Mouse (Mus musculus): ENCODE results near the gene Theg. TPM values are rescaled to one million over a fixed set of nuclear protein-coding genes. Genes with fewer than 3 reads are reported as not detected.

The Theg gene
- polyA plus RNA-seq, 1 experiment from 2014 or later, result not detected

GRCm38 (mm10) chr10:79573611-79574010 is 13.5 kb downstream of the Theg start:
- Histone ChIP-seq H3K27me3 (ENCODE audit: insufficient read depth, low read length) (no peaks in the 10 kb centered on the region), H3K36me3 (ENCODE audit: insufficient read depth, low read length) (no peaks in the 10 kb centered on the region), H3K9ac (replicated peaks; ENCODE audit: low read length) (no peak overlapping the region), H3K4me1 (ENCODE audit: insufficient read depth, low read length) (no peaks in the 10 kb centered on the region), H3K27ac (ENCODE audit: low read length) (no peak overlapping the region), H3K9me3 (ENCODE audit: low read length) (no peaks in the 10 kb centered on the region), H3K4me3 (ENCODE audit: low read length) (no peak overlapping the region), H3K4me2 (replicated peaks; ENCODE audit: low read depth, low read length) (no peak overlapping the region)
- WGBS, result 93% methylated on average over 6 of the region's 6 CpGs
- ATAC-seq (ENCODE audit: low FRiP score, low TSS enrichment), result no peak

GRCm38 (mm10) chr10:79571314-79571713 is 15.8 kb downstream of the Theg start:
- Histone ChIP-seq H3K4me2 (replicated peaks; ENCODE audit: low read depth, low read length) (no peak overlapping the region), H3K27me3 (ENCODE audit: insufficient read depth, low read length) (no peaks in the 10 kb centered on the region), H3K4me3 (ENCODE audit: low read length) (no peak overlapping the region), H3K36me3 (ENCODE audit: insufficient read depth, low read length) (no peaks in the 10 kb centered on the region), H3K4me1 (ENCODE audit: insufficient read depth, low read length) (no peaks in the 10 kb centered on the region), H3K27ac (ENCODE audit: low read length) (no peak overlapping the region), H3K9ac (replicated peaks; ENCODE audit: low read length) (no peak overlapping the region), H3K9me3 (ENCODE audit: low read length) (no peaks in the 10 kb centered on the region)
- no peak for ATAC-seq (ENCODE audit: low FRiP score, low TSS enrichment)
- WGBS, result 94% methylated on average over 2 of the region's 2 CpGs

GRCm38 (mm10) chr10:79569921-79570320 is 17.2 kb downstream of the Theg start:
- WGBS, result 88% methylated on average over 5 of the region's 5 CpGs
- Histone ChIP-seq H3K4me2 (replicated peaks; ENCODE audit: low read depth, low read length) (no peak overlapping the region), H3K4me1 (ENCODE audit: insufficient read depth, low read length) (no peaks in the 10 kb centered on the region), H3K4me3 (ENCODE audit: low read length) (no peak overlapping the region), H3K36me3 (ENCODE audit: insufficient read depth, low read length) (no peaks in the 10 kb centered on the region), H3K27me3 (ENCODE audit: insufficient read depth, low read length) (no peaks in the 10 kb centered on the region), H3K9me3 (ENCODE audit: low read length) (peaks cover 2% of the 10 kb centered on the region; the same call in 1 of the 2 replicates), H3K9ac (replicated peaks; ENCODE audit: low read length) (no peak overlapping the region), H3K27ac (ENCODE audit: low read length) (no peak overlapping the region)
- ATAC-seq (ENCODE audit: low FRiP score, low TSS enrichment), result no peak

- no peak overlapping the region for H3K4me3 ChIP-seq (ENCODE audit: low read length)
- no peak overlapping the region for H3K27ac ChIP-seq (ENCODE audit: low read length)
- 90% methylated on average over 2 of the region's 2 CpGs for WGBS
- no peak for ATAC-seq (ENCODE audit: low FRiP score, low TSS enrichment)
- no peaks in the 10 kb centered on the region for H3K27me3 ChIP-seq (ENCODE audit: insufficient read depth, low read length)
- H3K36me3 ChIP-seq (ENCODE audit: insufficient read depth, low read length), result no peaks in the 10 kb centered on the region
- peaks cover 5% of the 10 kb centered on the region; the same call in 1 of the 2 replicates for H3K4me1 ChIP-seq (ENCODE audit: insufficient read depth, low read length)
- H3K9ac ChIP-seq (replicated peaks; ENCODE audit: low read length), result no peak overlapping the region
- H3K4me2 ChIP-seq (replicated peaks; ENCODE audit: low read depth, low read length), result no peak overlapping the region
- 0 out of 2 replicates have a peak, but pooled peaks cover 5% of the 10 kb centered on the region for H3K9me3 ChIP-seq (ENCODE audit: low read length)
These were observed 27.4 kb downstream of the Theg start for GRCm38 (mm10) chr10:79559716-79560115.

GRCm38 (mm10) chr10:79557496-79557895 is 29.6 kb downstream of the Theg start:
- Histone ChIP-seq H3K9ac (replicated peaks; ENCODE audit: low read length) (no peak overlapping the region), H3K4me3 (ENCODE audit: low read length) (no peak overlapping the region), H3K27ac (ENCODE audit: low read length) (no peak overlapping the region), H3K4me2 (replicated peaks; ENCODE audit: low read depth, low read length) (no peak overlapping the region), H3K36me3 (ENCODE audit: insufficient read depth, low read length) (no peaks in the 10 kb centered on the region), H3K9me3 (ENCODE audit: low read length) (0 out of 2 replicates have a peak, but pooled peaks cover 3% of the 10 kb centered on the region), H3K27me3 (ENCODE audit: insufficient read depth, low read length) (no peaks in the 10 kb centered on the region), H3K4me1 (ENCODE audit: insufficient read depth, low read length) (peaks cover 21% of the 10 kb centered on the region)
- ATAC-seq (ENCODE audit: low FRiP score, low TSS enrichment), result no peak
- 92% methylated on average over 5 of the region's 5 CpGs for WGBS

GRCm38 (mm10) chr10:79556951-79557350 is 30.2 kb downstream of the Theg start:
- Histone ChIP-seq H3K9ac (replicated peaks; ENCODE audit: low read length) (no peak overlapping the region), H3K27ac (ENCODE audit: low read length) (no peak overlapping the region), H3K4me2 (replicated peaks; ENCODE audit: low read depth, low read length) (no peak overlapping the region), H3K4me1 (ENCODE audit: insufficient read depth, low read length) (peaks cover 21% of the 10 kb centered on the region), H3K36me3 (ENCODE audit: insufficient read depth, low read length) (no peaks in the 10 kb centered on the region), H3K4me3 (ENCODE audit: low read length) (no peak overlapping the region), H3K9me3 (ENCODE audit: low read length) (0 out of 2 replicates have a peak, but pooled peaks cover 3% of the 10 kb centered on the region), H3K27me3 (ENCODE audit: insufficient read depth, low read length) (no peaks in the 10 kb centered on the region)
- 90% methylated on average over 5 of the region's 5 CpGs for WGBS
- ATAC-seq (ENCODE audit: low FRiP score, low TSS enrichment), result no peak

- 0 out of 2 replicates have a peak, but pooled peaks cover 3% of the 10 kb centered on the region for H3K36me3 ChIP-seq (ENCODE audit: insufficient read depth, low read length)
- peak overlapping the region; percentile 71 for H3K4me2 ChIP-seq (replicated peaks; ENCODE audit: low read depth, low read length)
- 0 out of 2 replicates have a peak, but pooled peaks cover 3% of the 10 kb centered on the region for H3K9me3 ChIP-seq (ENCODE audit: low read length)
- H3K4me3 ChIP-seq (ENCODE audit: low read length), result peak overlapping the region; percentile 84
- 26% methylated on average over 7 of the region's 7 CpGs for WGBS
- H3K9ac ChIP-seq (replicated peaks; ENCODE audit: low read length), result peak overlapping the region; percentile 94
- peak; percentile 44 for ATAC-seq (ENCODE audit: low FRiP score, low TSS enrichment)
- no peaks in the 10 kb centered on the region for H3K27me3 ChIP-seq (ENCODE audit: insufficient read depth, low read length)
- peaks cover 21% of the 10 kb centered on the region for H3K4me1 ChIP-seq (ENCODE audit: insufficient read depth, low read length)
- H3K27ac ChIP-seq (ENCODE audit: low read length), result no peak overlapping the region
These were observed 31.9 kb downstream of the Theg start for GRCm38 (mm10) chr10:79555238-79555724.

- Histone ChIP-seq H3K4me2 (replicated peaks; ENCODE audit: low read depth, low read length) (peak within 1 kb of the TSS; percentile 71), H3K4me3 (ENCODE audit: low read length) (peak within 1 kb of the TSS; percentile 84), H3K27me3 (ENCODE audit: insufficient read depth, low read length) (no peaks in the 10 kb centered on the region), H3K9me3 (ENCODE audit: low read length) (0 out of 2 replicates have a peak, but pooled peaks cover 3% of the 10 kb centered on the region), H3K4me1 (ENCODE audit: insufficient read depth, low read length) (peaks cover 21% of the 10 kb centered on the region), H3K36me3 (ENCODE audit: insufficient read depth, low read length) (peaks cover 6% of the 10 kb centered on the region; the same call in 1 of the 2 replicates), H3K9ac (replicated peaks; ENCODE audit: low read length) (peak within 1 kb of the TSS; percentile 94), H3K27ac (ENCODE audit: low read length) (peak within 1 kb of the TSS; percentile 49; the same call in 1 of the 2 replicates)
- peak; percentile 88 for ATAC-seq (ENCODE audit: low FRiP score, low TSS enrichment)
- WGBS, result under 1% methylated on average over 85 of the region's 108 CpGs
These were observed 32.5 kb downstream of the Theg start, which contains the start of gene Mier2 for GRCm38 (mm10) chr10:79554330-79555237. Gene Mier2 (minus strand): TSS chr10:79555199.

GRCm38 (mm10) chr10:79553691-79554090 is 33.4 kb downstream of the Theg start:
- ATAC-seq (ENCODE audit: low FRiP score, low TSS enrichment), result no peak
- H3K9me3 ChIP-seq (ENCODE audit: low read length), result 0 out of 2 replicates have a peak, but pooled peaks cover 3% of the 10 kb centered on the region
- 19% methylated on average over 10 of the region's 10 CpGs for WGBS
- peak overlapping the region; percentile 84 for H3K4me3 ChIP-seq (ENCODE audit: low read length)
- no peak overlapping the region for H3K27ac ChIP-seq (ENCODE audit: low read length)
- peaks cover 15% of the 10 kb centered on the region for H3K36me3 ChIP-seq (ENCODE audit: insufficient read depth, low read length)
- peak overlapping the region; percentile 94 for H3K9ac ChIP-seq (replicated peaks; ENCODE audit: low read length)
- H3K4me2 ChIP-seq (replicated peaks; ENCODE audit: low read depth, low read length), result peak overlapping the region; percentile 71
- H3K27me3 ChIP-seq (ENCODE audit: insufficient read depth, low read length), result no peaks in the 10 kb centered on the region
- H3K4me1 ChIP-seq (ENCODE audit: insufficient read depth, low read length), result peaks cover 21% of the 10 kb centered on the region
